Mouse (Mus musculus): ENCODE measurements around the gene Snu13.

DNA sequence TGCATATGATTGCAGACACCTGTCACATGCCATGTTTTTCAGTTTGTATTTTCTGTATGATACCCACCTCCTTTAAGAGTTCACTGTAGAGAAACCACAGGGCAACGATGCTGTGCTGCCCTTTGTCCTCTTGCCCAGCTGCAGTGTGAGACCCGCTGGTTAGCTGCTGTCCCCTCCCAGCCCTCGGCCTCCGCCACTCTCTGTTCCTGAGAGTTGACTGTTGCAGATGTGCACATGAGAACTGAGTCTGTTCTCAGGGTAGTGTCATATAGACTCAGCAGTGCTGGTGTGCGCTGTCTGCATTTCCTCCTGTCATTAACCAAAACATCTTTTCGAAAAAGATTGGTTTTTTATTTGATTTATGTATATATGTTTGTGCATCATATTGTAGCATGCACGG, 15.0 kb downstream of the Snu13 start:
- TF ChIP-seq CTCF (IDR thresholded peaks at IDR 0.05; ENCODE audit: borderline replicate concordance, control insufficient read depth, extremely low read depth, insufficient read depth, low read length, poor library complexity) (no peak), POLR2A (IDR thresholded peaks at IDR 0.05; ENCODE audit: control insufficient read depth, extremely low read depth, insufficient read depth, low read length, poor library complexity) (no peak)
